Comparison of ENCODE assay signal across 28 mouse cellular contexts in genomic region chr8:127506336-127506735, GRCm38 (mm10).
DNase-seq lines count a peak whose midpoint lies in the region; ATAC-seq and TF ChIP-seq lines count a peak whose summit lies in the region.
"Had no signal": no experiment of that assay in that cellular context is flagged by ENCODE, and none has a peak within 500 bp of the region (broad histone marks: within the 10 kb centered on the region; RNA-seq: fewer than 3 reads in every experiment).

No protein-coding gene starts in this region.

- no peak for DNase-seq in liver, embryonic 11.5 days (ENCODE audit: low spot score)
- DNase-seq in liver, postnatal 0 days: no peak
- DNase-seq in adrenal gland, adult 2 months: no peak
- DNase-seq in stomach, postnatal 0 days (ENCODE audit: low spot score): no peak
- DNase-seq: adrenal gland, postnatal 14 days; B cell, adult 2 months; cerebellum, adult 18-20 months; cerebellum, adult 9-10 months; cerebellum, postnatal 14 days; embryo, embryonic 11 days; gastrocnemius, postnatal 10 days; gastrocnemius, postnatal 36 days; heart, adult 11 months had no signal

- H3K27me3 ChIP-seq in liver, embryonic 11.5 days (replicated peaks; ENCODE audit: control insufficient read depth, insufficient read depth, low read length): no peaks in the 10 kb centered on the region
- H3K27me3 ChIP-seq in liver, postnatal 0 days (ENCODE audit: insufficient read depth, low read length): no peaks in the 10 kb centered on the region
- H3K27me3 ChIP-seq in liver, embryonic 15.5 days: no peaks in the 10 kb centered on the region
- H3K27me3 ChIP-seq in forebrain, embryonic 13.5 days: no peaks in the 10 kb centered on the region
- H3K27me3 ChIP-seq in stomach, postnatal 0 days (ENCODE audit: control insufficient read depth, insufficient read depth, low read length): no peaks in the 10 kb centered on the region
- H3K27me3 ChIP-seq: CH12.LX; embryonic facial prominence, embryonic 13.5 days; forebrain, embryonic 12.5 days; hindbrain, embryonic 12.5 days; hindbrain, embryonic 15.5 days; Patski had no signal

- H3K9me3 ChIP-seq in liver, embryonic 11.5 days (ENCODE audit: control insufficient read depth, low read length): no peaks in the 10 kb centered on the region
- no peaks in the 10 kb centered on the region for H3K9me3 ChIP-seq in liver, postnatal 0 days (ENCODE audit: low read length)
- H3K9me3 ChIP-seq in liver, embryonic 15.5 days (replicated peaks): no peaks in the 10 kb centered on the region
- no peaks in the 10 kb centered on the region for H3K9me3 ChIP-seq in forebrain, embryonic 13.5 days (replicated peaks)
- H3K9me3 ChIP-seq in stomach, postnatal 0 days (ENCODE audit: control insufficient read depth, low read length): no peaks in the 10 kb centered on the region
- H3K9me3 ChIP-seq: embryonic facial prominence, embryonic 10.5 days; embryonic facial prominence, embryonic 13.5 days; forebrain, embryonic 12.5 days; hindbrain, embryonic 12.5 days; hindbrain, embryonic 15.5 days had no signal

- peaks cover 15% of the 10 kb centered on the region for H3K4me1 ChIP-seq in liver, embryonic 11.5 days (replicated peaks; ENCODE audit: control insufficient read depth, insufficient read depth, low read length)
- no peaks in the 10 kb centered on the region; the same call in 1 of the 2 replicates for H3K4me1 ChIP-seq in liver, postnatal 0 days (ENCODE audit: insufficient read depth)
- H3K4me1 ChIP-seq in liver, embryonic 15.5 days (replicated peaks): no peaks in the 10 kb centered on the region; the same call in 1 of the 2 replicates
- peaks cover 12% of the 10 kb centered on the region; the same call in 1 of the 2 replicates for H3K4me1 ChIP-seq in forebrain, embryonic 13.5 days
- no peaks in the 10 kb centered on the region for H3K4me1 ChIP-seq in stomach, postnatal 0 days (replicated peaks; ENCODE audit: control insufficient read depth, insufficient read depth)
- H3K4me1 ChIP-seq: hindbrain, embryonic 15.5 days had no signal

- TF ChIP-seq CTCF in liver, postnatal 0 days (IDR thresholded peaks at IDR 0.05; ENCODE audit: low read depth): no peak
- no peak for TF ChIP-seq CTCF in stomach, postnatal 0 days (IDR thresholded peaks at IDR 0.05; ENCODE audit: low read depth)

- no peak overlapping the region for H3K4me3 ChIP-seq in liver, embryonic 11.5 days (ENCODE audit: low read depth, low read length)
- H3K4me3 ChIP-seq in liver, postnatal 0 days (ENCODE audit: low read depth, low read length): no peak overlapping the region
- H3K4me3 ChIP-seq in liver, embryonic 15.5 days (replicated peaks): no peak overlapping the region
- no peak overlapping the region for H3K4me3 ChIP-seq in forebrain, embryonic 13.5 days
- H3K4me3 ChIP-seq in stomach, postnatal 0 days (ENCODE audit: low read depth, low read length): no peak overlapping the region
- H3K4me3 ChIP-seq: embryonic facial prominence, embryonic 10.5 days; embryonic facial prominence, embryonic 13.5 days; erythroblast, embryonic 14.5 days; forebrain, embryonic 12.5 days; hindbrain, embryonic 12.5 days; hindbrain, embryonic 15.5 days had no signal

- 43% methylated on average over 1 of the region's 1 CpGs for WGBS in liver, embryonic 11.5 days
- 47% methylated on average over 1 of the region's 1 CpGs for WGBS in liver, postnatal 0 days (ENCODE audit: insufficient replicate concordance)
- WGBS in liver, embryonic 15.5 days (ENCODE audit: insufficient replicate concordance): 25% methylated on average over 1 of the region's 1 CpGs
- WGBS in forebrain, embryonic 13.5 days: 100% methylated on average over 1 of the region's 1 CpGs
- 90% methylated on average over 1 of the region's 1 CpGs for WGBS in stomach, postnatal 0 days

- no peak overlapping the region for H3K27ac ChIP-seq in liver, embryonic 11.5 days (ENCODE audit: low read depth, low read length)
- no peak overlapping the region for H3K27ac ChIP-seq in liver, postnatal 0 days (ENCODE audit: low read depth)
- H3K27ac ChIP-seq in liver, embryonic 15.5 days (replicated peaks): no peak overlapping the region
- H3K27ac ChIP-seq in forebrain, embryonic 13.5 days: no peak overlapping the region
- no peak overlapping the region for H3K27ac ChIP-seq in stomach, postnatal 0 days (replicated peaks)
- H3K27ac ChIP-seq: embryonic facial prominence, embryonic 10.5 days; embryonic facial prominence, embryonic 13.5 days; forebrain, embryonic 12.5 days; hindbrain, embryonic 12.5 days; hindbrain, embryonic 15.5 days had no signal

- no peaks in the 10 kb centered on the region for H3K36me3 ChIP-seq in liver, embryonic 11.5 days (ENCODE audit: control insufficient read depth, insufficient read depth, low read length)
- no peaks in the 10 kb centered on the region for H3K36me3 ChIP-seq in liver, postnatal 0 days (replicated peaks; ENCODE audit: insufficient read depth, low read length)
- no peaks in the 10 kb centered on the region for H3K36me3 ChIP-seq in liver, embryonic 15.5 days (replicated peaks)
- H3K36me3 ChIP-seq in forebrain, embryonic 13.5 days (ENCODE audit: poor library complexity, severe bottlenecking): no peaks in the 10 kb centered on the region
- H3K36me3 ChIP-seq in stomach, postnatal 0 days (ENCODE audit: control insufficient read depth, insufficient read depth, low read length): no peaks in the 10 kb centered on the region
- H3K36me3 ChIP-seq: embryonic facial prominence, embryonic 10.5 days; forebrain, embryonic 12.5 days; G1E; hindbrain, embryonic 12.5 days; hindbrain, embryonic 15.5 days had no signal

- H3K9ac ChIP-seq in liver, embryonic 11.5 days (ENCODE audit: low read depth, low read length): no peak overlapping the region
- H3K9ac ChIP-seq in liver, postnatal 0 days (replicated peaks): no peak overlapping the region
- no peak overlapping the region for H3K9ac ChIP-seq in liver, embryonic 15.5 days
- no peak overlapping the region for H3K9ac ChIP-seq in forebrain, embryonic 13.5 days
- no peak overlapping the region for H3K9ac ChIP-seq in stomach, postnatal 0 days (ENCODE audit: low read length)
- H3K9ac ChIP-seq: embryonic facial prominence, embryonic 13.5 days; forebrain, embryonic 12.5 days; hindbrain, embryonic 12.5 days; hindbrain, embryonic 15.5 days had no signal

- no peak overlapping the region for H3K4me2 ChIP-seq in liver, embryonic 11.5 days
- no peak overlapping the region for H3K4me2 ChIP-seq in liver, postnatal 0 days (ENCODE audit: low read depth, low read length)
- no peak overlapping the region for H3K4me2 ChIP-seq in liver, embryonic 15.5 days
- H3K4me2 ChIP-seq in forebrain, embryonic 13.5 days: no peak overlapping the region
- no peak overlapping the region for H3K4me2 ChIP-seq in stomach, postnatal 0 days (replicated peaks; ENCODE audit: low read depth)
- H3K4me2 ChIP-seq: embryonic facial prominence, embryonic 13.5 days; forebrain, embryonic 12.5 days; heart, embryonic 11.5 days; hindbrain, embryonic 12.5 days; hindbrain, embryonic 15.5 days had no signal

- TF ChIP-seq EP300 in liver, postnatal 0 days (IDR thresholded peaks at IDR 0.05; ENCODE audit: low read depth): no peak
- TF ChIP-seq EP300 in stomach, postnatal 0 days (optimal IDR thresholded peaks at IDR 0.05): no peak

- peak; percentile 37 for ATAC-seq in liver, embryonic 11.5 days (replicated peaks; ENCODE audit: low FRiP score)
- ATAC-seq in liver, postnatal 0 days: no peak
- ATAC-seq in granulocyte monocyte progenitor cell, adult 5-6 weeks (replicated peaks; ENCODE audit: poor library complexity, severe bottlenecking): peak; percentile 86
- ATAC-seq in liver, embryonic 15.5 days (ENCODE audit: insufficient read depth): peak; percentile 40; the same call in 1 of the 2 replicates
- peak; percentile 42 for ATAC-seq in megakaryocyte-erythroid progenitor cell, adult 5-6 weeks (replicated peaks; ENCODE audit: low FRiP score, low TSS enrichment, poor library complexity, severe bottlenecking)
- no peak for ATAC-seq in forebrain, embryonic 13.5 days
- no peak for ATAC-seq in stomach, postnatal 0 days (ENCODE audit: low FRiP score, low TSS enrichment)
- ATAC-seq: forebrain, embryonic 16.5 days; Patski had no signal

Comparison
In these comparisons a context has a peak if more than half of its experiments do, and no peak if none do; other contexts are left out.
1. ATAC-seq: peak in liver, embryonic 11.5 days (single experiment), granulocyte monocyte progenitor cell, adult 5-6 weeks (single experiment), liver, embryonic 15.5 days (single experiment) and megakaryocyte-erythroid progenitor cell, adult 5-6 weeks (single experiment); none in liver, postnatal 0 days (single experiment), forebrain, embryonic 13.5 days (single experiment) and stomach, postnatal 0 days (single experiment).